8 mouse cellular contexts compared by ENCODE assay signal in genomic region chr8:85839916-85840656, GRCm38 (mm10). TPM values are rescaled to one million over a fixed set of nuclear protein-coding genes. Genes with fewer than 3 reads are reported as not detected.
DNase-seq lines count a peak whose midpoint lies in the region; ATAC-seq and TF ChIP-seq lines count a peak whose summit lies in the region.

No protein-coding gene starts in this region.

- WGBS in heart, embryonic 12.5 days: under 1% methylated on average over 21 of the region's 21 CpGs
- under 1% methylated on average over 21 of the region's 21 CpGs for WGBS in limb, embryonic 13.5 days

- peaks cover 14% of the 10 kb centered on the region for H3K36me3 ChIP-seq in heart, embryonic 12.5 days
- H3K36me3 ChIP-seq in ES-Bruce4 (ENCODE audit: control insufficient read depth, insufficient read depth, low read length, poor library complexity, severe bottlenecking): peaks cover 7% of the 10 kb centered on the region; the same call in 1 of the 2 replicates
- H3K36me3 ChIP-seq in erythroblast, embryonic 14.5 days (ENCODE audit: control insufficient read depth): peaks cover 18% of the 10 kb centered on the region
- H3K36me3 ChIP-seq in limb, embryonic 13.5 days: peaks cover 17% of the 10 kb centered on the region
- no peaks in the 10 kb centered on the region for H3K36me3 ChIP-seq in splenic B cell, adult 2 months (ENCODE audit: control insufficient read depth, insufficient read depth, low read length, poor library complexity, severe bottlenecking)

- peak overlapping the region; percentile 93 for H3K4me2 ChIP-seq in heart, embryonic 12.5 days
- H3K4me2 ChIP-seq in limb, embryonic 13.5 days (replicated peaks): peak overlapping the region; percentile 84

- TF ChIP-seq EP300 in ES-Bruce4 (IDR thresholded peaks at IDR 0.05; ENCODE audit: insufficient read depth, low read depth, low read length): no peak

- H3K4me1 ChIP-seq in heart, embryonic 12.5 days (replicated peaks): peaks cover 11% of the 10 kb centered on the region
- no peaks in the 10 kb centered on the region for H3K4me1 ChIP-seq in ES-Bruce4 (ENCODE audit: control insufficient read depth, insufficient read depth, low read length)
- H3K4me1 ChIP-seq in erythroblast, embryonic 14.5 days (ENCODE audit: control insufficient read depth): peaks cover 33% of the 10 kb centered on the region
- H3K4me1 ChIP-seq in limb, embryonic 13.5 days: peaks cover 14% of the 10 kb centered on the region

- TF ChIP-seq POLR2A in ES-Bruce4 (IDR thresholded peaks at IDR 0.05; ENCODE audit: insufficient read depth, low read length): no peak

- peak overlapping the region; percentile 94 for H3K9ac ChIP-seq in heart, embryonic 12.5 days
- peak overlapping the region; percentile 79 for H3K9ac ChIP-seq in ES-Bruce4 (ENCODE audit: low read depth, poor library complexity, severe bottlenecking)
- H3K9ac ChIP-seq in limb, embryonic 13.5 days: peak overlapping the region; percentile 90

- peak overlapping the region; percentile 97 for H3K27ac ChIP-seq in heart, embryonic 12.5 days (ENCODE audit: poor library complexity, severe bottlenecking)
- H3K27ac ChIP-seq in ES-Bruce4 (ENCODE audit: insufficient read depth, low read length): peak overlapping the region; percentile 20; the same call in 1 of the 2 replicates
- H3K27ac ChIP-seq in limb, embryonic 13.5 days: peak overlapping the region; percentile 95

- H3K27me3 ChIP-seq in heart, embryonic 12.5 days (replicated peaks): no peaks in the 10 kb centered on the region
- no peaks in the 10 kb centered on the region for H3K27me3 ChIP-seq in ES-Bruce4 (ENCODE audit: control insufficient read depth, insufficient read depth, low read length, poor library complexity, severe bottlenecking)
- H3K27me3 ChIP-seq in erythroblast, embryonic 14.5 days (ENCODE audit: control insufficient read depth): no peaks in the 10 kb centered on the region
- no peaks in the 10 kb centered on the region for H3K27me3 ChIP-seq in limb, embryonic 13.5 days
- H3K27me3 ChIP-seq in splenic B cell, adult 2 months (ENCODE audit: control insufficient read depth, insufficient read depth, low read length, poor library complexity, severe bottlenecking): no peaks in the 10 kb centered on the region

- H3K4me3 ChIP-seq in heart, embryonic 12.5 days: peak overlapping the region; percentile 96
- H3K4me3 ChIP-seq in ES-Bruce4 (ENCODE audit: low read depth, low read length): peak overlapping the region; percentile 83
- peak overlapping the region; percentile 89 for H3K4me3 ChIP-seq in erythroblast, embryonic 14.5 days (replicated peaks)
- H3K4me3 ChIP-seq in limb, embryonic 13.5 days: peak overlapping the region; percentile 86

- ATAC-seq in heart, embryonic 12.5 days (ENCODE audit: insufficient number of reproducible peaks, low FRiP score): no peak
- ATAC-seq in limb, embryonic 13.5 days (ENCODE audit: low FRiP score, low read depth): no peak

- no peaks in the 10 kb centered on the region for H3K9me3 ChIP-seq in heart, embryonic 12.5 days (replicated peaks)
- no peaks in the 10 kb centered on the region for H3K9me3 ChIP-seq in ES-Bruce4 (replicated peaks; ENCODE audit: control insufficient read depth, insufficient read depth, low read length, poor library complexity, severe bottlenecking)
- no peaks in the 10 kb centered on the region for H3K9me3 ChIP-seq in erythroblast, embryonic 14.5 days (ENCODE audit: control insufficient read depth, low read length)
- H3K9me3 ChIP-seq in limb, embryonic 13.5 days: no peaks in the 10 kb centered on the region

- DNase-seq in heart, postnatal 4 days: no peak
- peak; percentile 3 for DNase-seq in splenic B cell, adult 2 months (ENCODE audit: low read depth, low spot score)
- DNase-seq in left cerebral cortex, adult 9 months (ENCODE audit: low spot score in 2 of 2): no peak
- no peak for DNase-seq in urinary bladder, postnatal 25 days (ENCODE audit: low spot score)

- no peak for TF ChIP-seq CTCF in ES-Bruce4 (IDR thresholded peaks at IDR 0.05; ENCODE audit: low read depth, low read length)

RNA-seq across cellular contexts. Expression of gene Itfg1, which starts 0.6 kb away (rescaled TPM):
- 89.2 and 89.5 TPM in 2 replicates for polyA plus RNA-seq in heart, embryonic 12.5 days (2016; fragmentation: Nextera tagmentation; extraction: Ambion mirVana)
- 10 to 100 TPM; 48.4 to 50.8 TPM for total RNA-seq in heart, postnatal 4 days (2021)
- polyA plus RNA-seq in ES-Bruce4 (2011; ENCODE audit: insufficient read depth, insufficient read length, low read depth, missing spikeins): 38.8 and 42.8 TPM in 2 replicates
- polyA plus RNA-seq in erythroblast, embryonic 14.5 days (2012): 0.28 and 0.41 TPM in 2 replicates
- 73.8 TPM in 2 replicates for polyA plus RNA-seq in limb, embryonic 13.5 days (2015; fragmentation: Nextera tagmentation; extraction: Ambion mirVana)

RNA-seq across cellular contexts. Expression of gene Phkb, which starts 0.7 kb away (rescaled TPM):
- polyA plus RNA-seq in heart, embryonic 12.5 days (2016; fragmentation: Nextera tagmentation; extraction: Ambion mirVana): 54.7 and 57.5 TPM in 2 replicates
- total RNA-seq in heart, postnatal 4 days (2021): 10 to 100 TPM; 39.9 to 47.0 TPM
- 24.7 and 31.7 TPM in 2 replicates for polyA plus RNA-seq in ES-Bruce4 (2011; ENCODE audit: insufficient read depth, insufficient read length, low read depth, missing spikeins)
- polyA plus RNA-seq in erythroblast, embryonic 14.5 days (2012): 0.03 and 0.10 TPM in 2 replicates
- polyA plus RNA-seq in limb, embryonic 13.5 days (2015; fragmentation: Nextera tagmentation; extraction: Ambion mirVana): 58.9 and 60.0 TPM in 2 replicates

Comparison
In these comparisons a context has a peak if more than half of its experiments do, and no peak if none do; other contexts are left out.
1. H3K27ac ChIP-seq: peak in every context shown above with its lines; median percentile 97 in heart, embryonic 12.5 days; 95 in limb, embryonic 13.5 days; 20 in ES-Bruce4.
2. RNA of gene Itfg1, which starts 0.6 kb away (polyA plus RNA-seq): 89.2 to 89.5 TPM in heart, embryonic 12.5 days, 73.8 TPM in limb, embryonic 13.5 days and 38.8 to 42.8 TPM in ES-Bruce4; 0.28 to 0.41 TPM in erythroblast, embryonic 14.5 days; every median in the first group is over 10 times any median in the second.
3. RNA of gene Phkb, which starts 0.7 kb away (polyA plus RNA-seq): 58.9 to 60.0 TPM in limb, embryonic 13.5 days, 54.7 to 57.5 TPM in heart, embryonic 12.5 days and 24.7 to 31.7 TPM in ES-Bruce4; 0.03 to 0.10 TPM in erythroblast, embryonic 14.5 days; every median in the first group is over 10 times any median in the second.
4. Peak in every context shown above with its lines, with median percentiles within 50 percentile points of each other: H3K4me3 ChIP-seq and H3K9ac ChIP-seq.